Mouse (Mus musculus): ENCODE measurements around the gene Etl4. TPM values are rescaled to one million over a fixed set of nuclear protein-coding genes. Genes with fewer than 3 reads are reported as not detected.
"Not testable (repeated sequence)": the region's sequence is repeated elsewhere in the genome, so short reads cannot be mapped to it uniquely, and the experiment has no call there.

Gene Etl4
- polyA plus RNA-seq, 1 experiment from 2014 or later: 76.7 TPM

DNA sequence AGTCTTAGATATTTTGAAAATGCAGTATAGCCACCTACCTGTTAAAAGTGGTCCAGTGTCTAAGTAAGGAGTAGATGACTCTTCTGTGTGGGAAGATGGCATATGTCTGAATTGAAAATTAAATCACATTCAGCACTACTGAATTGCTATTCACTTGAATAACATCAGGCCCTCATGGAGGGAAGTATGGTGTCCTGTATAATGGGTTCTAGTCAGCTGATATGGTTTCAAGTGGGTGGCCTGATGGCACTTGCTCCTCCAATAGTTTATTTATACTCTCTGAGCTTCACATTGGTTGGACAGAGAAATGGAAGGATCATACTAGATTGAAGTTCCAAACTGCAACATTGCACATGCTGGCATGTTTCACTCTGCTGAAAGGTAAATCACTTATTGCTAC lies 202.1 kb downstream of the Etl4 start:
- no peak overlapping the region for H3K9ac ChIP-seq (replicated peaks; ENCODE audit: low read depth, low read length)
- no peak overlapping the region for H3K4me3 ChIP-seq (ENCODE audit: low read depth, low read length)
- H3K4me1 ChIP-seq (ENCODE audit: control insufficient read depth, insufficient read depth, low read length): no peaks in the 10 kb centered on the region
- no peaks in the 10 kb centered on the region for H3K27me3 ChIP-seq (ENCODE audit: control insufficient read depth, insufficient read depth, low read length)
- no peak overlapping the region for H3K27ac ChIP-seq (ENCODE audit: low read length)
- H3K36me3 ChIP-seq (ENCODE audit: control insufficient read depth, insufficient read depth, low read length): no peaks in the 10 kb centered on the region
- no peak overlapping the region for H3K4me2 ChIP-seq (replicated peaks; ENCODE audit: low read depth, low read length)
- ATAC-seq (ENCODE audit: insufficient number of reproducible peaks, insufficient read depth, low FRiP score, low read depth): no peak
- no peaks in the 10 kb centered on the region for H3K9me3 ChIP-seq (ENCODE audit: control insufficient read depth, low read depth, low read length)

DNA sequence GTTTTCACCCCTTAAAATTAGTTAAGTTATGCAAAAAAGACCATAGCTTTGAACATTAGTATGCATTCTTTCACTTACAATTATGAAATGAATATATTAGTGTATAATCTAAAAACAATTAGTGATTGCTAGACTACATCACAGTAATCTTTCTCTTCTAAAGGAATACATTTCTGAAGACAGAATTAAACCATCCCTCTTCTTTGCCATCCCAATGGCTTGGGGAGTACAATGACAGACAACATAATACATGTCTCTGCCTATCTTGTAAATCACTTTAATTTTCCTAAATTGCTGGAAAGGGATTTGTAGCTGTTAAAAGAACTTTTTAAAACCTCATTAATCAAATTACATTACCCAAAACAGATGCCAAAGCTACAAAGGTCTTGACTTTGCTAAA lies 216.3 kb downstream of the Etl4 start:
- Histone ChIP-seq H3K4me1 (ENCODE audit: control insufficient read depth, insufficient read depth, low read length) (no peaks in the 10 kb centered on the region), H3K4me3 (ENCODE audit: low read depth, low read length) (no peak overlapping the region), H3K9me3 (ENCODE audit: control insufficient read depth, low read depth, low read length) (no peaks in the 10 kb centered on the region), H3K4me2 (replicated peaks; ENCODE audit: low read depth, low read length) (no peak overlapping the region), H3K27ac (ENCODE audit: low read length) (no peak overlapping the region), H3K9ac (replicated peaks; ENCODE audit: low read depth, low read length) (no peak overlapping the region), H3K27me3 (ENCODE audit: control insufficient read depth, insufficient read depth, low read length) (no peaks in the 10 kb centered on the region), H3K36me3 (ENCODE audit: control insufficient read depth, insufficient read depth, low read length) (no peaks in the 10 kb centered on the region)
- no peak for ATAC-seq (ENCODE audit: insufficient number of reproducible peaks, insufficient read depth, low FRiP score, low read depth)

GRCm38 (mm10) chr2:20131792-20132191 lies 222.2 kb downstream of the Etl4 start:
- no peak overlapping the region for H3K4me3 ChIP-seq (ENCODE audit: low read depth, low read length)
- no peak overlapping the region for H3K4me2 ChIP-seq (replicated peaks; ENCODE audit: low read depth, low read length)
- no peaks in the 10 kb centered on the region for H3K27me3 ChIP-seq (ENCODE audit: control insufficient read depth, insufficient read depth, low read length)
- 33% methylated on average over 2 of the region's 2 CpGs for WGBS
- no peak overlapping the region for H3K27ac ChIP-seq (ENCODE audit: low read length)
- H3K9ac ChIP-seq (replicated peaks; ENCODE audit: low read depth, low read length): no peak overlapping the region
- H3K4me1 ChIP-seq (ENCODE audit: control insufficient read depth, insufficient read depth, low read length): no peaks in the 10 kb centered on the region
- no peaks in the 10 kb centered on the region for H3K36me3 ChIP-seq (ENCODE audit: control insufficient read depth, insufficient read depth, low read length)
- H3K9me3 ChIP-seq (ENCODE audit: control insufficient read depth, low read depth, low read length): no peaks in the 10 kb centered on the region
- no peak for ATAC-seq (ENCODE audit: insufficient number of reproducible peaks, insufficient read depth, low FRiP score, low read depth)

- H3K4me2 ChIP-seq (replicated peaks; ENCODE audit: low read depth, low read length): no peak overlapping the region
- ATAC-seq (ENCODE audit: insufficient number of reproducible peaks, insufficient read depth, low FRiP score, low read depth): no peak
- no peaks in the 10 kb centered on the region for H3K36me3 ChIP-seq (ENCODE audit: control insufficient read depth, insufficient read depth, low read length)
- H3K27me3 ChIP-seq (ENCODE audit: control insufficient read depth, insufficient read depth, low read length): no peaks in the 10 kb centered on the region
- H3K9me3 ChIP-seq (ENCODE audit: control insufficient read depth, low read depth, low read length): no peaks in the 10 kb centered on the region
- H3K4me3 ChIP-seq (ENCODE audit: low read depth, low read length): no peak overlapping the region
- no peak overlapping the region for H3K27ac ChIP-seq (ENCODE audit: low read length)
- no peak overlapping the region for H3K9ac ChIP-seq (replicated peaks; ENCODE audit: low read depth, low read length)
- WGBS: 44% methylated on average over 1 of the region's 1 CpGs
- no peaks in the 10 kb centered on the region for H3K4me1 ChIP-seq (ENCODE audit: control insufficient read depth, insufficient read depth, low read length)
Measured at GRCm38 (mm10) chr2:20138426-20138825, 228.8 kb downstream of the Etl4 start.

DNA sequence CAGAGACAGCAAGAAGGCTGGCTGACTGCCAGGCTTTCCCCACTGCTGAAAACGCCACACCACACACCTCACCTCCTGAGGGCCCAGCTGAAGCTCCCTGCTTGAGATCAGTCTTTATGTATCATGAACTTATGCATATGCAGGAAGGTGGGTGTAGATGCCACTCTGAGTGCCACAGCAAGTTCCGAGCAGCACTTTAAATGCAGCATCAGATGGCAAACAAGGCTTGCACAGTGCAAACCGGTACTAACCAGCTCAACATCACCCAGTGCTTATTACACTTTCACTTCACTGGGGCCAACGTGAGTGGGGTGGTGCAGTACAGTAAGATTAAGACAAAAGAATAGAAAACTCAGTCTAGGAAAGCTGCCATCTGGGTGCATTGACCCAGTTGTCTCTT lies 235.8 kb downstream of the Etl4 start:
- no peak overlapping the region for H3K27ac ChIP-seq (ENCODE audit: low read length)
- 57% methylated on average over 4 of the region's 4 CpGs for WGBS
- no peak overlapping the region for H3K4me3 ChIP-seq (ENCODE audit: low read depth, low read length)
- no peaks in the 10 kb centered on the region for H3K9me3 ChIP-seq (ENCODE audit: control insufficient read depth, low read depth, low read length)
- H3K27me3 ChIP-seq (ENCODE audit: control insufficient read depth, insufficient read depth, low read length): no peaks in the 10 kb centered on the region
- H3K9ac ChIP-seq (replicated peaks; ENCODE audit: low read depth, low read length): no peak overlapping the region
- no peaks in the 10 kb centered on the region for H3K36me3 ChIP-seq (ENCODE audit: control insufficient read depth, insufficient read depth, low read length)
- H3K4me1 ChIP-seq (ENCODE audit: control insufficient read depth, insufficient read depth, low read length): no peaks in the 10 kb centered on the region
- no peak for ATAC-seq (ENCODE audit: insufficient number of reproducible peaks, insufficient read depth, low FRiP score, low read depth)
- H3K4me2 ChIP-seq (replicated peaks; ENCODE audit: low read depth, low read length): no peak overlapping the region

- no peak overlapping the region for H3K27ac ChIP-seq (ENCODE audit: low read length)
- H3K9me3 ChIP-seq (ENCODE audit: control insufficient read depth, low read depth, low read length): no peaks in the 10 kb centered on the region
- no peak overlapping the region for H3K4me3 ChIP-seq (ENCODE audit: low read depth, low read length)
- no peak for ATAC-seq (ENCODE audit: insufficient number of reproducible peaks, insufficient read depth, low FRiP score, low read depth)
- no peak overlapping the region for H3K9ac ChIP-seq (replicated peaks; ENCODE audit: low read depth, low read length)
- no peaks in the 10 kb centered on the region for H3K4me1 ChIP-seq (ENCODE audit: control insufficient read depth, insufficient read depth, low read length)
- WGBS: 68% methylated on average over 1 of the region's 1 CpGs
- H3K27me3 ChIP-seq (ENCODE audit: control insufficient read depth, insufficient read depth, low read length): no peaks in the 10 kb centered on the region
- no peak overlapping the region for H3K4me2 ChIP-seq (replicated peaks; ENCODE audit: low read depth, low read length)
- H3K36me3 ChIP-seq (ENCODE audit: control insufficient read depth, insufficient read depth, low read length): no peaks in the 10 kb centered on the region
Measured at GRCm38 (mm10) chr2:20167073-20167472, 257.5 kb downstream of the Etl4 start.

GRCm38 (mm10) chr2:20167566-20167965 lies 258.0 kb downstream of the Etl4 start:
- WGBS: 75% methylated on average over 5 of the region's 5 CpGs
- no peaks in the 10 kb centered on the region for H3K4me1 ChIP-seq (ENCODE audit: control insufficient read depth, insufficient read depth, low read length)
- no peak overlapping the region for H3K9ac ChIP-seq (replicated peaks; ENCODE audit: low read depth, low read length)
- H3K27me3 ChIP-seq (ENCODE audit: control insufficient read depth, insufficient read depth, low read length): no peaks in the 10 kb centered on the region
- no peaks in the 10 kb centered on the region for H3K9me3 ChIP-seq (ENCODE audit: control insufficient read depth, low read depth, low read length)
- H3K4me3 ChIP-seq (ENCODE audit: low read depth, low read length): no peak overlapping the region
- no peak for ATAC-seq (ENCODE audit: insufficient number of reproducible peaks, insufficient read depth, low FRiP score, low read depth)
- no peaks in the 10 kb centered on the region for H3K36me3 ChIP-seq (ENCODE audit: control insufficient read depth, insufficient read depth, low read length)
- no peak overlapping the region for H3K4me2 ChIP-seq (replicated peaks; ENCODE audit: low read depth, low read length)
- no peak overlapping the region for H3K27ac ChIP-seq (ENCODE audit: low read length)

DNA sequence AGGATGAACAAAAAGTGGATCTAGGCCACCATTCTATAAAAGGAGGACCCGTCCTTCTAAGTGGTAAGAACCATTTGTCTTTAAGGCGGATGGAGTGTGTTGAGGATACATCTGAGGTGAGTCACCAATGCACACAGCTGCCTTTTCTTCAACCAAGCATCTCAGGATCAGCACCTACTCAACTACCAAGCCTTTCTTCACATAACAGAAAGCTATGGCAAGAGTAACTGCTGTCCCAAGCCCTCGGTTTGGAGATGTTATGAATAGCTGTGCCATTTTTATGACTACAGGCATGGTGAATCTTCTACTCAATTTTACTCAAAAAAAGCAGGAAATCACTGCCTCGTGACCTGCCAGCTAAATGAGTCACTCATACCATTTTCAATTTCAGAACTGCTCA lies 258.6 kb downstream of the Etl4 start:
- no peaks in the 10 kb centered on the region for H3K27me3 ChIP-seq (ENCODE audit: control insufficient read depth, insufficient read depth, low read length)
- no peak overlapping the region for H3K4me2 ChIP-seq (replicated peaks; ENCODE audit: low read depth, low read length)
- no peak for ATAC-seq (ENCODE audit: insufficient number of reproducible peaks, insufficient read depth, low FRiP score, low read depth)
- no peak overlapping the region for H3K27ac ChIP-seq (ENCODE audit: low read length)
- H3K9me3 ChIP-seq (ENCODE audit: control insufficient read depth, low read depth, low read length): no peaks in the 10 kb centered on the region
- no peak overlapping the region for H3K4me3 ChIP-seq (ENCODE audit: low read depth, low read length)
- H3K36me3 ChIP-seq (ENCODE audit: control insufficient read depth, insufficient read depth, low read length): no peaks in the 10 kb centered on the region
- H3K4me1 ChIP-seq (ENCODE audit: control insufficient read depth, insufficient read depth, low read length): no peaks in the 10 kb centered on the region
- 87% methylated on average over 4 of the region's 4 CpGs for WGBS
- no peak overlapping the region for H3K9ac ChIP-seq (replicated peaks; ENCODE audit: low read depth, low read length)

GRCm38 (mm10) chr2:20176456-20177184 lies 267.0 kb downstream of the Etl4 start:
- WGBS: 84% methylated on average over 6 of the region's 6 CpGs
- H3K4me1 ChIP-seq (ENCODE audit: control insufficient read depth, insufficient read depth, low read length); ATAC-seq (ENCODE audit: insufficient number of reproducible peaks, insufficient read depth, low FRiP score, low read depth); H3K4me3 ChIP-seq (ENCODE audit: low read depth, low read length); H3K27ac ChIP-seq (ENCODE audit: low read length); H3K4me2 ChIP-seq (replicated peaks; ENCODE audit: low read depth, low read length); H3K9me3 ChIP-seq (ENCODE audit: control insufficient read depth, low read depth, low read length); H3K9ac ChIP-seq (replicated peaks; ENCODE audit: low read depth, low read length); H3K36me3 ChIP-seq (ENCODE audit: control insufficient read depth, insufficient read depth, low read length); H3K27me3 ChIP-seq (ENCODE audit: control insufficient read depth, insufficient read depth, low read length): not testable (repeated sequence)

Data from stomach, embryonic 14.5 days (tissue).